Mouse (Mus musculus): ENCODE measurements around the gene Gm28047. TPM values are rescaled to one million over a fixed set of nuclear protein-coding genes. Genes with fewer than 3 reads are reported as not detected.

The Gm28047 gene
- total RNA-seq, 2 experiments from 2014 or later, result 1.7 to 3.2 TPM

- no peak for DNase-seq (ENCODE audit: low spot score in 2 of 2)
Observed at GRCm38 (mm10) chr15:102555581-102555980, 69.3 kb downstream of the Gm28047 start.

- DNase-seq (ENCODE audit: low spot score in 2 of 2), result no peak
Observed at GRCm38 (mm10) chr15:102552599-102552998, 72.3 kb downstream of the Gm28047 start.

GRCm38 (mm10) chr15:102547478-102547877, 77.4 kb downstream of the Gm28047 start:
- DNase-seq (ENCODE audit: low spot score in 2 of 2), result no peak

- DNase-seq (ENCODE audit: low spot score in 2 of 2), result peak; percentile 26 to 40
Observed at GRCm38 (mm10) chr15:102546677-102547427, 78.0 kb downstream of the Gm28047 start.

- no peak for DNase-seq (ENCODE audit: low spot score in 2 of 2)
Observed at GRCm38 (mm10) chr15:102546246-102546645, 78.6 kb downstream of the Gm28047 start.

- no peak for DNase-seq (ENCODE audit: low spot score in 2 of 2)
Observed at GRCm38 (mm10) chr15:102544801-102545200, 80.1 kb downstream of the Gm28047 start.

- no peak for DNase-seq (ENCODE audit: low spot score in 2 of 2)
Observed at GRCm38 (mm10) chr15:102533926-102534325, 90.9 kb downstream of the Gm28047 start.

- no peak for DNase-seq (ENCODE audit: low spot score in 2 of 2)
Observed at GRCm38 (mm10) chr15:102532106-102532900, 92.6 kb downstream of the Gm28047 start.

GRCm38 (mm10) chr15:102531586-102531985, 93.3 kb downstream of the Gm28047 start:
- DNase-seq (ENCODE audit: low spot score in 2 of 2), result no peak

- no peak for DNase-seq (ENCODE audit: low spot score in 2 of 2)
Observed at GRCm38 (mm10) chr15:102530566-102530965, 94.3 kb downstream of the Gm28047 start.

- DNase-seq (ENCODE audit: low spot score in 2 of 2), result no peak
Observed at GRCm38 (mm10) chr15:102528396-102528795, 96.5 kb downstream of the Gm28047 start.

GRCm38 (mm10) chr15:102527936-102528335, 96.9 kb downstream of the Gm28047 start:
- DNase-seq (ENCODE audit: low spot score in 2 of 2), result no peak

- DNase-seq (ENCODE audit: low spot score in 2 of 2), result no peak
Observed at GRCm38 (mm10) chr15:102526111-102527002, 98.5 kb downstream of the Gm28047 start.

GRCm38 (mm10) chr15:102524892-102525485, 99.9 kb downstream of the Gm28047 start, which contains the start of gene Npff:
Gene Npff, minus strand, starts transcription at chr15:102524942.
- peak; percentile 72 to 74 for DNase-seq (ENCODE audit: low spot score in 2 of 2)

GRCm38 (mm10) chr15:102521480-102521879, 103.4 kb downstream of the Gm28047 start:
- no peak for DNase-seq (ENCODE audit: low spot score in 2 of 2)

GRCm38 (mm10) chr15:102520416-102520815, 104.5 kb downstream of the Gm28047 start:
- DNase-seq (ENCODE audit: low spot score in 2 of 2), result no peak

GRCm38 (mm10) chr15:102519211-102520141, 105.4 kb downstream of the Gm28047 start:
- DNase-seq (ENCODE audit: low spot score in 2 of 2), result no peak

GRCm38 (mm10) chr15:102518859-102519201, 106.0 kb downstream of the Gm28047 start:
- no peak for DNase-seq (ENCODE audit: low spot score in 2 of 2)

- DNase-seq (ENCODE audit: low spot score in 2 of 2), result peak; percentile 96
Observed at GRCm38 (mm10) chr15:102517976-102518858, 106.7 kb downstream of the Gm28047 start, which contains the start of gene Tarbp2. Gene Tarbp2, plus strand, starts transcription at chr15:102518192.

Data from adrenal gland, adult 18-20 months (tissue).